Mouse (Mus musculus): ENCODE measurements around the gene Mepce. TPM values are rescaled to one million over a fixed set of nuclear protein-coding genes. Genes with fewer than 3 reads are reported as not detected.

Mepce gene
- polyA plus RNA-seq, 1 experiment from 2014 or later: 15.4 TPM

Other genes starting within 250 kb of the Mepce start
- 76.1 and 80.3 TPM in 2 replicates for gene Actl6b, start 234.1 kb downstream of the Mepce start, polyA plus RNA-seq (2016; fragmentation: Nextera tagmentation; extraction: Ambion mirVana)
- 1.1 and 1.7 TPM in 2 replicates for gene Tfr2, start 217.8 kb downstream of the Mepce start, polyA plus RNA-seq (2016; fragmentation: Nextera tagmentation; extraction: Ambion mirVana)
- gene Mospd3, start 186.6 kb downstream of the Mepce start, polyA plus RNA-seq (2016; fragmentation: Nextera tagmentation; extraction: Ambion mirVana): 25.7 and 29.0 TPM in 2 replicates
- 30.6 and 39.7 TPM in 2 replicates for gene Pcolce, start 173.9 kb downstream of the Mepce start, polyA plus RNA-seq (2016; fragmentation: Nextera tagmentation; extraction: Ambion mirVana)
- 0.26 and 0.45 TPM in 2 replicates for gene Fbxo24, start 158.7 kb downstream of the Mepce start, polyA plus RNA-seq (2016; fragmentation: Nextera tagmentation; extraction: Ambion mirVana)
- 29.8 and 35.1 TPM in 2 replicates for gene Lrch4, start 158.5 kb downstream of the Mepce start, polyA plus RNA-seq (2016; fragmentation: Nextera tagmentation; extraction: Ambion mirVana)
- gene Gm20605, start 158.5 kb downstream of the Mepce start, polyA plus RNA-seq (2016; fragmentation: Nextera tagmentation; extraction: Ambion mirVana): 9.6 and 10.1 TPM in 2 replicates
- gene Sap25, start 146.3 kb downstream of the Mepce start, polyA plus RNA-seq (2016; fragmentation: Nextera tagmentation; extraction: Ambion mirVana): 9.0 and 10.5 TPM in 2 replicates
- not detected in 2 replicates for gene Irs3, start 141.9 kb downstream of the Mepce start, polyA plus RNA-seq (2016; fragmentation: Nextera tagmentation; extraction: Ambion mirVana)
- gene Agfg2, start 102.9 kb downstream of the Mepce start, polyA plus RNA-seq (2016; fragmentation: Nextera tagmentation; extraction: Ambion mirVana): 28.2 and 31.1 TPM in 2 replicates
- 19.5 and 22.6 TPM in 2 replicates for gene Nyap1, start 46.0 kb downstream of the Mepce start, polyA plus RNA-seq (2016; fragmentation: Nextera tagmentation; extraction: Ambion mirVana)
- gene Tsc22d4, start 41.9 kb downstream of the Mepce start, polyA plus RNA-seq (2016; fragmentation: Nextera tagmentation; extraction: Ambion mirVana): 68.6 and 73.2 TPM in 2 replicates
- gene Ppp1r35, start 8.8 kb downstream of the Mepce start, polyA plus RNA-seq (2016; fragmentation: Nextera tagmentation; extraction: Ambion mirVana): 55.7 and 60.1 TPM in 2 replicates
- gene Zcwpw1, start 143 bp upstream of the Mepce start, polyA plus RNA-seq (2016; fragmentation: Nextera tagmentation; extraction: Ambion mirVana): 14.6 and 15.2 TPM in 2 replicates
- gene Pilra, start 48.6 kb upstream of the Mepce start, polyA plus RNA-seq (2016; fragmentation: Nextera tagmentation; extraction: Ambion mirVana): 0.13 and 0.22 TPM in 2 replicates
- not detected in 2 replicates for gene Pilrb1, start 70.5 kb upstream of the Mepce start, polyA plus RNA-seq (2016; fragmentation: Nextera tagmentation; extraction: Ambion mirVana)
- gene Pilrb2, start 84.2 kb upstream of the Mepce start, polyA plus RNA-seq (2016; fragmentation: Nextera tagmentation; extraction: Ambion mirVana): not detected in 2 replicates
- gene Cyp3a13, start 134.0 kb upstream of the Mepce start, polyA plus RNA-seq (2016; fragmentation: Nextera tagmentation; extraction: Ambion mirVana): not detected in 2 replicates
- gene Gjc3, start 175.4 kb upstream of the Mepce start, polyA plus RNA-seq (2016; fragmentation: Nextera tagmentation; extraction: Ambion mirVana): not detected in 2 replicates
- not detected in 2 replicates for gene Azgp1, start 193.9 kb upstream of the Mepce start, polyA plus RNA-seq (2016; fragmentation: Nextera tagmentation; extraction: Ambion mirVana)
- gene Smok3a, start 233.6 kb upstream of the Mepce start, polyA plus RNA-seq (2016; fragmentation: Nextera tagmentation; extraction: Ambion mirVana): not detected in 2 replicates
- not detected in 2 replicates for gene Smok3b, start 233.8 kb upstream of the Mepce start, polyA plus RNA-seq (2016; fragmentation: Nextera tagmentation; extraction: Ambion mirVana)

Measured in forebrain, embryonic 12.5 days (tissue).